Mouse (Mus musculus) mouse trophoblast stem cell (cell line): ENCODE data around the gene Polr3f.

ENCODE experiments used
- in situ Hi-C, 2 experiments: fragments of 300-500 bp; cut with MseI, MboI; formaldehyde crosslinking; loops; 2 replicates in 1 of 2; 3 replicates in 1 of 2; pipeline ENCODE4 v1.15.1; 2025

The Polr3f gene

DNA sequence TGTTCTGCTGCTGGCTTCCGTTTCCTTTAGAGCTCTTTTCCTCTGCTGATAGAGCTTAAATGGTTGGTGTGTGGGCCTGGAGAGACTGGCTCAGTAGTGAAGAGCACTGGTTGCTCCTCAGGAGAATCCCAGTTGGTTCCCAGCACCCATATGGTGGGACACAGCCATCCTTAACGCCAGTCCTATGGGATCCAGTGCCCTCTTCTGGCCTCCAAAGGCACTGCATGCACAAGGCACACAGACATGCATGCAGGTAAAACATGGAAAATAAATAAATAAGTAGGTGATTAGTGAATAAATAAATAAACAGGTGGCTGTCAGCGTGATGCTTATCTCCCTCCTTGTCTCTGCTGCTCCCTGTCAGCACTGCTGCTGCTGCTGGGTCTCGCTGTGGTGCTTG lies 61.2 kb downstream of the Polr3f start:
- in situ Hi-C loops = no loop called here
